Mouse (Mus musculus) heart, adult 2 months (tissue): ENCODE measurements around the gene Slco2b1.

Experiments used
- CTCF ChIP-seq: fragments of 200-600 bp; IDR thresholded peaks from 2 replicates; pipeline ENCODE4 v1.8.1; 2022; ENCODE audit warnings: antibody characterized with exemption, mild to moderate bottlenecking, moderate library complexity
- POLR2A ChIP-seq: fragments of 200-500 bp; IDR thresholded peaks from 2 replicates; pipeline ENCODE4 v1.6.1; 2011; ENCODE audit warnings: mild to moderate bottlenecking, low read depth, low read length, control low read depth; ENCODE audit not compliant: insufficient read depth

DNA sequence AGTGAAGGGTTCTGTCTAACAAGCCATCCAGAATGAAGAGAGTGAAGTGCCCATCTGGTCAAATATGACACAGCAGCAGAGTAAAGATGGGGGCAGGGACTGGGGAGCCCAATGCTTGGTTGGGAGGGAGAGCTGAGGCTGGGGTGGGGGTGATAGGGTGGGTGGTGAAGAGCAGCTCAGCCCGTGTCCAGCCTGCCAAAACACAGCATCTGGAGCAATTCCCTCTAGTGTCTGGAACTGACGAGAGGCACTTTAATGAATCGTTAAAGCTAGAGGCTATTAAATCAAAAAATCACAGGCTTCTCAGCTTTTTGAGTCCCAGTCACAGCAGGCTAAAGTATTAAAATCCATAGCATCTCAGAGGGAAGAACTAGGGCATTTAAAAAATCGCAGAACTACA lies 61.6 kb downstream of the Slco2b1 start:
- TF ChIP-seq CTCF (no peak), POLR2A (no peak)
